In genomic region chr2:168500750-168501149, GRCm38 (mm10) we compare ENCODE assay signal across 23 mouse cellular contexts.
"Had no signal": no experiment of that assay in that cellular context is flagged by ENCODE, and none has a peak within 500 bp of the region (broad histone marks: within the 10 kb centered on the region; RNA-seq: fewer than 3 reads in every experiment).

No protein-coding gene starts in this region.

- ATAC-seq: intestine, embryonic 15.5 days; liver, postnatal 0 days; midbrain, embryonic 13.5 days; midbrain, embryonic 16.5 days had no signal

- H3K4me1 ChIP-seq: intestine, embryonic 15.5 days; lung, embryonic 15.5 days; midbrain, embryonic 10.5 days; midbrain, embryonic 13.5 days; neural tube, embryonic 12.5 days; neural tube, embryonic 15.5 days; stomach, embryonic 15.5 days had no signal

- H3K4me3 ChIP-seq: intestine, embryonic 15.5 days; layer of hippocampus, adult 2 months; lung, embryonic 15.5 days; midbrain, embryonic 10.5 days; midbrain, embryonic 13.5 days; myocyte; neural tube, embryonic 12.5 days; neural tube, embryonic 15.5 days; stomach, embryonic 15.5 days had no signal

- H3K9me3 ChIP-seq: intestine, embryonic 15.5 days; lung, embryonic 15.5 days; midbrain, embryonic 10.5 days; midbrain, embryonic 13.5 days; neural tube, embryonic 12.5 days; neural tube, embryonic 15.5 days; stomach, embryonic 15.5 days had no signal

- H3K4me2 ChIP-seq: intestine, embryonic 15.5 days; liver, embryonic 11.5 days; lung, embryonic 15.5 days; midbrain, embryonic 13.5 days; neural tube, embryonic 12.5 days; neural tube, embryonic 15.5 days; stomach, embryonic 15.5 days had no signal

- H3K36me3 ChIP-seq: intestine, embryonic 15.5 days; lung, embryonic 15.5 days; midbrain, embryonic 10.5 days; midbrain, embryonic 13.5 days; neural tube, embryonic 12.5 days; neural tube, embryonic 15.5 days; stomach, embryonic 15.5 days had no signal

- DNase-seq: kidney, adult 11 months; kidney, adult 8-10 months; kidney, postnatal 14 days; layer of hippocampus, adult 9-11 months; liver, postnatal 0 days; lung, postnatal 10 days; lung, postnatal 36 days; right cerebral cortex, adult 18-20 months; right cerebral cortex, postnatal 14 days; spleen, adult 18-20 months; thymus, postnatal 4 days had no signal

- H3K27me3 ChIP-seq: intestine, embryonic 15.5 days; lung, embryonic 15.5 days; midbrain, embryonic 13.5 days; neural tube, embryonic 12.5 days; neural tube, embryonic 15.5 days; stomach, embryonic 15.5 days had no signal

- H3K27ac ChIP-seq: intestine, embryonic 15.5 days; layer of hippocampus, adult 2 months; liver, embryonic 14.5 days; lung, embryonic 15.5 days; midbrain, embryonic 10.5 days; midbrain, embryonic 13.5 days; neural tube, embryonic 12.5 days; neural tube, embryonic 15.5 days; stomach, embryonic 15.5 days had no signal

- H3K9ac ChIP-seq: intestine, embryonic 15.5 days; liver, embryonic 14.5 days; liver, postnatal 0 days; lung, embryonic 15.5 days; midbrain, embryonic 13.5 days; neural tube, embryonic 12.5 days; neural tube, embryonic 15.5 days; stomach, embryonic 15.5 days had no signal
